Mouse (Mus musculus): ENCODE results near the gene Gpt2. TPM values are rescaled to one million over a fixed set of nuclear protein-coding genes. Genes with fewer than 3 reads are reported as not detected.

Gene Gpt2
- polyA plus RNA-seq, 1 experiment from 2014 or later, result 4.7 TPM

- H3K36me3 ChIP-seq (ENCODE audit: inconsistent target), result no peaks in the 10 kb centered on the region
- H3K27ac ChIP-seq, result no peak overlapping the region
- no peaks in the 10 kb centered on the region for H3K79me2 ChIP-seq (ENCODE audit: inconsistent target)
- 98% methylated on average over 8 of the region's 8 CpGs for WGBS (ENCODE audit: missing documents)
- H3K4me3 ChIP-seq (ENCODE audit: inconsistent target), result no peak overlapping the region
These were observed 71.0 kb downstream of the Gpt2 start for GRCm38 (mm10) chr8:85563336-85563735.

GRCm38 (mm10) chr8:85565186-85565585 is 72.8 kb downstream of the Gpt2 start:
- 100% methylated on average over 3 of the region's 3 CpGs for WGBS (ENCODE audit: missing documents)
- H3K79me2 ChIP-seq (ENCODE audit: inconsistent target), result no peaks in the 10 kb centered on the region
- no peak overlapping the region for H3K4me3 ChIP-seq (ENCODE audit: inconsistent target)
- H3K36me3 ChIP-seq (ENCODE audit: inconsistent target), result no peaks in the 10 kb centered on the region
- H3K27ac ChIP-seq, result no peak overlapping the region

GRCm38 (mm10) chr8:85567801-85568200 is 75.4 kb downstream of the Gpt2 start:
- Histone ChIP-seq H3K27ac (no peak overlapping the region), H3K36me3 (ENCODE audit: inconsistent target) (no peaks in the 10 kb centered on the region), H3K79me2 (ENCODE audit: inconsistent target) (no peaks in the 10 kb centered on the region), H3K4me3 (ENCODE audit: inconsistent target) (no peak overlapping the region)
- 96% methylated on average over 2 of the region's 2 CpGs for WGBS (ENCODE audit: missing documents)

DNA sequence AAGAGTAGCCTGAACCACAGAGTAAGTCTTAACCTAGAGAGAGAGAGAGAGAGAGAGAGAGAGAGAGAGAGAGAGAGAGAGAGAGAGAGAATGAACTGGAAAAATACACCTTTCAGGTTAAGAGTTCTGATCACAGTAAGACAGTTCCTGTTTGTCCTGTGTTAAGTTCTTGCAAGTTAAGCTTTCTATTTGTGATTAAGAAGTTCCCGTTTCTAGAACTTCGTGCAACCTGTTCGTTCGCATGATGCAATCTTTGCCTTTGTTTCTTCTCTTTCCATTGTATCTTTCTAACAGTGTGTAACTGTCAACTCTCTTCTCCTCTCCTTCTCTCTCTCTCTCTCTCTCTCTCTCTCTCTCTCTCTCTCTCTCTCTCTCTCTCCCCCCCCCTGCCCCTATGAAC is 78.1 kb downstream of the Gpt2 start:
- Histone ChIP-seq H3K4me3 (ENCODE audit: inconsistent target) (no peak overlapping the region), H3K79me2 (ENCODE audit: inconsistent target) (no peaks in the 10 kb centered on the region), H3K36me3 (ENCODE audit: inconsistent target) (no peaks in the 10 kb centered on the region), H3K27ac (no peak overlapping the region)
- WGBS (ENCODE audit: missing documents), result 7% methylated on average over 4 of the region's 4 CpGs

- 86% methylated on average over 1 of the region's 2 CpGs for WGBS (ENCODE audit: missing documents)
- Histone ChIP-seq H3K4me3 (ENCODE audit: inconsistent target) (no peak overlapping the region), H3K27ac (no peak overlapping the region), H3K79me2 (ENCODE audit: inconsistent target) (no peaks in the 10 kb centered on the region), H3K36me3 (ENCODE audit: inconsistent target) (no peaks in the 10 kb centered on the region)
These were observed 81.7 kb downstream of the Gpt2 start for GRCm38 (mm10) chr8:85573972-85574496.

Other genes with a start within 250 kb of the Gpt2 start
- gene Orc6, start 192.9 kb upstream of the Gpt2 start, polyA plus RNA-seq (2018), result 10.2 to 36.3 TPM (median 12.3 TPM) in 3 replicates
- gene Vps35, start 192.8 kb upstream of the Gpt2 start, polyA plus RNA-seq (2018), result 167 to 195 TPM (median 180 TPM) in 3 replicates
- gene Mylk3, start 106.2 kb upstream of the Gpt2 start, polyA plus RNA-seq (2018), result 0.06 TPM in 1 of 3 replicates, not detected in the others
- gene 4921524J17Rik, start 59.7 kb upstream of the Gpt2 start, polyA plus RNA-seq (2018), result 15.6 to 28.1 TPM (median 17.6 TPM) in 3 replicates
- 79.8 to 164 TPM (median 104 TPM) in 3 replicates for gene Dnaja2, start 62.8 kb downstream of the Gpt2 start, polyA plus RNA-seq (2018)
- 0.05 to 1.1 TPM (median 0.26 TPM) in 3 replicates for gene Neto2, start 208.3 kb downstream of the Gpt2 start, polyA plus RNA-seq (2018)